Mouse (Mus musculus) urinary bladder, adult 2 months (tissue): ENCODE measurements around the gene Ehmt1. TPM values are rescaled to one million over a fixed set of nuclear protein-coding genes. Genes with fewer than 3 reads are reported as not detected.

Source experiments
- DNase-seq: peaks from one replicate; pipeline ENCODE4 v3.0.0; 2022; ENCODE audit warnings: low spot score
- polyA plus RNA-seq: library from polyadenylated mRNA; depleted of rRNA; stranded (reverse); fragments of >200 nt; gene quantifications from 2 replicates; pipeline ENCODE4 v1.2.3, GENCODE M21; 2012

Ehmt1 gene
- polyA plus RNA-seq, 1 experiment, result 52.6 TPM

- no peak for DNase-seq
These were observed 7.2 kb downstream of the Ehmt1 start for GRCm38 (mm10) chr2:24912189-24912588.

DNA sequence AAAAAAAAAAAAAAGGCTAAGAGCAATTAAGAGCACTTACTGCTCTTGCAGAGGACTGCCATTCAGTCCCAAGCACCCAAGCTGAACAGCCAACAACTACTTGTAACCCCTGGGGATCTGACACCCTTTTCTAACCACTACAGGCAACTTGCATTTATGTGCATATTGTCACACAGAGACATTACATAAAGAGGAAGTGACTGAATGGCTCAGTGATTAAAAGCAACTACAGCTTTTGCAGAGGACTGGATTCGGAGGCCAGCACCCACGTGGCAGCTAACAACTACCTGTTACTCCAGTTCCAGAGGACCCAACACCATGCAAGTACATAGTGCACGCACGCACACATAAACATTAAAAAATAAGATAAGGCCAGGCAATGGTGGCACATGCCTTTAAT, 8.9 kb downstream of the Ehmt1 start:
- no peak for DNase-seq

DNA sequence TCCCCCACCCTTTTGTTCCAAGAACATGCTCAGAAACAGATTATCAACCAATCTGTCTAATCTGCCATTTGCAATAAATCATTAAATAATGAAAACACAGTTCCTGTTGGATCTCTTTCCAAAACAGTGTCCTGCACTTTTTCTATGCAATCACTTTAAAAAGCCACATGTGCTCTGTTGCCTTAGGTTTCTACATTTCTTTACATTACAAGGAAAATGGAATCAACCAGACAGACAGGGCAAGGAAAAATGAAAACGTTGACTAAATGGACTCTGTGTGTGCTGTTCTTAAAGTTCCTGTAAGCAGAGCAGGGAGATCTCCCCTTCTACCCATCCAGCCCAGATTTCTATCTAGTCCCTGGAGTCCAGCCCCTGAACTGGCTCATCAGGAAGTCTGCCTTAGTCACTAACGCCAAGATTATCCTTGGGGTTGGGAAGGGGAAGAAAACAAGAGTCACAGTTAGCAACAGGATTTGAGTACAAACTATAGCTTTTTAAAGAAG, 13.7 kb downstream of the Ehmt1 start:
- DNase-seq, result no peak

- DNase-seq, result no peak
These were observed 14.4 kb downstream of the Ehmt1 start for GRCm38 (mm10) chr2:24904823-24905652.

GRCm38 (mm10) chr2:24902999-24903398, 16.4 kb downstream of the Ehmt1 start:
- DNase-seq, result no peak

- no peak for DNase-seq
These were observed 18.4 kb downstream of the Ehmt1 start for GRCm38 (mm10) chr2:24901055-24901454.

GRCm38 (mm10) chr2:24899292-24899691, 20.1 kb downstream of the Ehmt1 start:
- DNase-seq, result no peak

DNA sequence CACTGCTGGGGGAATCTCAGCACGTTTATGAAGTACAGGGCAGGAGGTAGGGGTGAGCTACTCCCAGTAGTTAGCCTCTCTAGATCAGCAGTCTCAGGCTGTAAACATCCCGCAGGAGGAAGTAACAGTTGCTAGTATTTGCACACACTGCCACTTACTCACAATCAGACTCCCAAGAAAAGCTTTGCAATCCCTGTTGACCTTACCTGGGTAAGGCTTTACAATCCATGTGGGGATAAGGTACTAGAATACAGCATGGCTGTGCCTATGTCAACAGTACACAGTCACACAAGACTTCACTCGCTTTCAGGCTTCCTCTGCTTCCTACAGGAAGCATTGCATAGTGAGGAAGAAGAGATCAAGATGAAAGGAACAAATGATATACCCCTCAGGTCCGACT, 22.7 kb downstream of the Ehmt1 start:
- no peak for DNase-seq

DNA sequence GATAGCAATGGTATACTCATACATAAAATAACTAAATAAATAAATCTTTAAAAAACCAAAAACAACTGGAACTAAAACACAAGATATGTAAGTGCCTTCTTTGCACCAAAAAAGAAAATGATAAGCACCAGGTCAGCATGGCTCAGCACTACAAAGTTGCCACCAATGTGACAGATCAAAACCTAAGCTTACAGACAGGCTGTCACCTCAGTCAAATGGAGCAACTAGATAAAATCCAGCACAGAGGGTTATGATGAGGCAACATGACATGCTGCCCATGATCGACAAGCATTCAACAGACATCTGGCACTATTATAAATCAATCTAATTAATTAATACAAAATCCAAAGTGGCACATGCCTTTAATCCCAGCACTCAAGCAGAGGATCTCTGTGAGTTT, 25.2 kb downstream of the Ehmt1 start:
- no peak for DNase-seq

DNA sequence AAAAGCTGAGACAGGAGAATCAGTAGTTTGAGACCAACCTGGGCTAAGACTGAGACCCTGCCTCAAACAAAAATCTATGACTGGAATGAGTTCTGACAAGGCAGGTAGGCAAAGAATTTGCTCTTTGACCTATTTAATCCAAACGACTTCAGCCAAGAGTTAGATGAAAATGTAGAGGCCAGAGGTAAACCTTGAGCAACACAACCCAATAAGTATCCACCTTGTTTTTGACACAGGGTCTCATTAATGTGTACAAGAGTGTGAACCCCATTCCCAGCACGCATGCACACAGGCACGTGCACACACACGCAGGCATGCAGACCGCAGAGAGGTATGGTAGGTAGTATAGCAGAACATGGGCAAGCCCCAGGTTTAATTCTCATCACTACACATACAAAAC, 27.1 kb downstream of the Ehmt1 start:
- DNase-seq, result no peak

DNA sequence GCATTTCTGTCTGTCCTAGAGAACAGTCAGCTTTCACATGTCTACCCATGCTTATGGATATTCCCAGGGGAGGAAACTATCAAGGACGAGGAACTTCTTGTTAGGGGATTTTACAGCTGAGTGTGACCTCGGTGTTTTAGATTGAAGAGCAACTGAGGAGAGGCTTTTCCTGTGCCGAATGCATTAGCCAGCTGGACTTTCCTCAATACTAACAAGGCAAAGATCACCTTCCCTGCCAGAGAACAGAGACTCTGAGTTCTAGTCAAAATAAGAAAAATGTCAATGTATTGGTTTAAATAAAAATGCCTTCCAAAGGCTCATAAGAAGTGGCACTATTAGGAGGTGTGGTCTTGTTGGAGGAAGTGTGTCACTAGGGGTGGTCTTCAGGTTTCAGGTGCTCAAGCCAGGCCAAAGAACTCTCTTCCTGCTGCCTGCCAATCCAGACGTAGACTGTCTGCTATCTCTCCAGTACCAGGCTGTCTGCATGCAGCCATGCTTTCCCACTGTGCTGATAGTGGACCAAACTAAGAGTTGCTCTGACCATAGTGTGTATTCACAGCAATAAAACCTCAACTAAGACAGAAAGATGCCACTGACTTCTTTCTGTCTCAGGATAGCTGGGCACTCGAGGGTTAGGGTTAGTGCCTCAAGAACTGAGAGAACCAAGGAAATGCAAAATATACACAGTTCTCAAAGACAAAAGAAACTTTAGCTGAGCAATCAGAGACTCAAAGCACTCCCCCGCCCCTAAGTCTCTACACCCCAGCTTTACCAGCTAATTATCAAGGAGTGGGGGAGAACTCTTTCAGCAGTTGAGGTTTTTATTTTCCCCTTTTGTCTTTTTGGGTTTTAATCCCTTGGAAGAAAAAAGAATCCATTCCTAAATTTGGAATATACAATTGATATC, 28.6 kb downstream of the Ehmt1 start:
- DNase-seq, result no peak

DNA sequence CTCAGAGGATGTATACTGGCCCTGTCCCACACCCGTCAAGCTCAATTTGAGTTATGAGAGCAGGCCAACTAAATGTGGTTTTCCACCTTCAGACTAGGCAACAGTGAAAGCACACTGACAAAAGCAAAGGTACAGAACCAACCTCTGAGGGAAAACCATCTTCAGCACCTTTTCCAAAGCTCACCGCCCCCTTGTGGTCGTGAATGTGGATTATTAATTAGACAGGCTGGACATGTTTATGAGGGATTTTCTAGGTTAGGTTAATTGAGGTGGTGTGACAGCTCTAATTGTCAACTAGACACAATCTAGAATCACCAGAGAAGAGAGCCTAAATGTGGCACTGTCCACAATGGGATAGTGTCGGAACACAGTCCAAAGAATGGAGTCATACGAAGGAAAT, 30.5 kb downstream of the Ehmt1 start:
- no peak for DNase-seq

- no peak for DNase-seq
These were observed 38.7 kb downstream of the Ehmt1 start for GRCm38 (mm10) chr2:24880686-24881085.

DNA sequence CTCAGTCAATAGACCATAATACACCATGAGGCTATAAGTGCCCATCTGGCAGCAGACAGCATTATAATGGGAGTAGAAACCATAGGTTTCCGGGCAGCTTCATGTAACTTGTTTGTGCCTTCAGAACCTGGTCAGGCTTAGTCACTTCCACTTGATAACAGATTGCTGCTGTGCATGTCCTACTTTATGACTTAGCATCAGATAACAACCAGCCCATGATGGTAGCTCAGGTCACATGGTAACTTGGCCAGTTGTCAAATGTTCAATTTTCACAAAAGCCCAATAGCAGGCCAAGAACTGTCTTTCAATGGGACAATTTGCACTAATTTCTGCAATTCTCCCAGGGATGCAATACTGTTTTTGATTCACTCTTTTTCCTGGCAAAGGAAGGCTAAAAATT, 48.5 kb downstream of the Ehmt1 start:
- no peak for DNase-seq

DNA sequence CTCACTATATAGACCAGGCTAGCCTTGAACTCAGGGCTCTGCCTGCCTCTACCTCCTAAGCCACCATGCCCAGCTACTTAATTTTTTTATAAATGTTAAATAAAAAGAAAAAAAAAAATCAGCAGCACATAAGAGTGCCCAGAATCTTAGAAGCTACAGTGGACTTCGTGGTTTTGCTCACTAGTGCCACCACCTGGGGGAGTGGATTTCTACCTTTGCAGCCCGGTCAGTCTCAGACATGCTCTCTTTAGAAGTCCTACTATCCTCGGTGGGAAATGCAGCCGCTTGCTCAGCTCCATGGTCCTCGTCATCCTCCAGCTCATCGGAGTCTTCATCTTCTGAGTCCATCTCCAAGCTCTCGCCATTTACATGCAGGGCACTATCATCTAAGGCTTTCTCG, 56.4 kb downstream of the Ehmt1 start:
- no peak for DNase-seq

- no peak for DNase-seq
These were observed 67.0 kb downstream of the Ehmt1 start for GRCm38 (mm10) chr2:24852408-24852807.

- DNase-seq, result no peak
These were observed 72.9 kb downstream of the Ehmt1 start for GRCm38 (mm10) chr2:24846557-24846956.

DNA sequence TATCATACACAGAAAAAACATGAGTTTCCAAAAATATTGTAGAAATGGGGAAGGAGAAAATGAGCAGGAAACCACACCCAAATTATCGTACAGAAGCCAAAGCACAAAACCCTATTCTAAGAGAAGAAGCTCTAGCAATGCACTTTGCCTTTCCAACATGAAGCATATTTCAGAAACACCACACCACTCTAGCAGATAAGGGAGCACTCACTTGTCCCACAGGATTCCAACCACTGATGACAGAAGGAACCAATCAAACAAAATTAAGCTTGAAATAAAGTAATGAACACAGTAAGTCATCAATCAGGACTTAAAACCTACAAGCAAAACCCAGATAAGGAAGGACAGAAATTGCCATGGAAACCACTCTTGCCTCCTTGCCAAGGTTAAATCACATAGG, 74.2 kb downstream of the Ehmt1 start:
- no peak for DNase-seq

DNA sequence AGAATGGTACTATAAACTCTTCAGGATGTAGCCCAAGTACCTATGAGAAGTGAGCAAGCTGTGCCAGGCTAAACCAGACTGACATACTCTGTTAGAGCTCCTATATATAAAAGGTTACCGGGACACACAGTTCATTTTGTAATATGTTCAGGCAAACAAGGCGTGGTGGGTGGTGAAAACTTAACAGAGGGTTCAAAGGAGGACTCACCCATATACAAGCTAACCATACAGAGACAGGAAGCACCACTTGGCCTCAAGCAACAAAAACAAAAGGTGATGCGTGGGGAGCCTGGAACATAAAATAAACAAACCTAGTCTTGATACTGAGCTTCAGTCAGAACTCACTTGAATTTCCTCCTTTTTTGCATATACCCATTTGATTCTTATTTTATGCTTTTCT, 88.8 kb downstream of the Ehmt1 start:
- no peak for DNase-seq

DNA sequence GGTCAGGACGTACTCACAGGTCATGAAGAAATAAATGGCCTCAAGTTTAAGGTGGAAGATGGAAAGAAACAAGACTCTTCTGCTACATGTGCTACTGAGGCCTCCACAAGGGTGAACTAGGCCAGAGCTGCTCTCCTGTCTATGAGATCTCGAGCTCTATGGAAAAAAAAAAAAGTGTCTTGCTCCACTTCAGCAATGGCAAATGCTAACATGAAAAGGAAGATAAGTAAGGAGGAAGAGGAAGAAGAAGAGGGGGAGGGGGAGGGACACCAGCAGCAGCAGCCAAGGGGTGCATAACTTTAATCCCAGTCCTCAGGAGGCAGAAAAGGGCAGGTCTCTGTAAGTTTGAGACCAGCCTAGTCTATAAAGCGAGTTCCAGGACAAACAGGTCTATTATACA, 109.7 kb downstream of the Ehmt1 start:
- DNase-seq, result no peak

DNA sequence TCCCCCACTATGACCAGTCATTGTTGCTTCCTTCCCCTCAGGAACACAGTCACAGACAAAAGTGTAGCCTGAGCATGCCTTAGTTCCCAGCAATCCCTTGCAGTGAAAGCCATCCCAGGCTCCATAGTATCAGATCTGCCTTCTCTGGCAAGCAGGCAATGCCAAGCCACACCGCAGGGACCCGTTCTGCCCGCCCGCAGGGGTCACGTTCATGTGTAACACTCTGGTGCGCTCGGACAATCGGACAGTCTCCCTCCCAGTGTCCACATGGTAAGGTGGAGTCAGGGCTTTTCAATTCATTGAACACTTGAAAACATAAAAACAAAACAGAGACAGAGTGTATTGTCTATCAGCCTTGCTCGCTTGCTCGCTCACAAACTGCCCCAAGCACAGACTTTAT, 111.7 kb downstream of the Ehmt1 start:
- no peak for DNase-seq

DNA sequence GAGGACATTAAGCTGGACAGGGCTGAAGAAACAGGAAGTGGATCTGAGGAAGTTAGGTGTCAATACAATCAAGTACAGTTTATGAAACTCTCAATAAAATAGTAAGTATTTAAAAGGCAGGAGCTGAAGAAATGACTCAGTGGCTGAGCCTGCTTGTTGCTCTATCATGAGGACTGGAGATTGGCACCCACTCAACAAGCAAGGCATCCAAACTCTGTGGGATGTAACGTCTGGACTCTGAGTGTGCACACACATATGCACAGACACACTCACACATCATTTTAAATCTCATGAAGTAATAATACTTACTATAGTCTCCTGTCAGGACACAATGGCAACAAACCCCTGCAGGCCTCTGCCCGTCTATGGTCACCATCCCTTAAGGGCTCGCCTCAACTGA, 112.4 kb downstream of the Ehmt1 start:
- no peak for DNase-seq

- DNase-seq, result no peak
These were observed 113.3 kb downstream of the Ehmt1 start for GRCm38 (mm10) chr2:24806143-24806542.
